Mouse (Mus musculus): ENCODE results near the gene Mrps18b. TPM values are rescaled to one million over a fixed set of nuclear protein-coding genes. Genes with fewer than 3 reads are reported as not detected.
A peak's percentile ranks its signal among the peaks of the same experiment; 100 is the strongest.
"Not testable (repeated sequence)": the region's sequence is repeated elsewhere in the genome, so short reads cannot be mapped to it uniquely, and the experiment has no call there.

Mrps18b gene
- 64.3 and 65.7 TPM in 2 replicates for polyA plus RNA-seq (2012; rRNA removed)

DNA sequence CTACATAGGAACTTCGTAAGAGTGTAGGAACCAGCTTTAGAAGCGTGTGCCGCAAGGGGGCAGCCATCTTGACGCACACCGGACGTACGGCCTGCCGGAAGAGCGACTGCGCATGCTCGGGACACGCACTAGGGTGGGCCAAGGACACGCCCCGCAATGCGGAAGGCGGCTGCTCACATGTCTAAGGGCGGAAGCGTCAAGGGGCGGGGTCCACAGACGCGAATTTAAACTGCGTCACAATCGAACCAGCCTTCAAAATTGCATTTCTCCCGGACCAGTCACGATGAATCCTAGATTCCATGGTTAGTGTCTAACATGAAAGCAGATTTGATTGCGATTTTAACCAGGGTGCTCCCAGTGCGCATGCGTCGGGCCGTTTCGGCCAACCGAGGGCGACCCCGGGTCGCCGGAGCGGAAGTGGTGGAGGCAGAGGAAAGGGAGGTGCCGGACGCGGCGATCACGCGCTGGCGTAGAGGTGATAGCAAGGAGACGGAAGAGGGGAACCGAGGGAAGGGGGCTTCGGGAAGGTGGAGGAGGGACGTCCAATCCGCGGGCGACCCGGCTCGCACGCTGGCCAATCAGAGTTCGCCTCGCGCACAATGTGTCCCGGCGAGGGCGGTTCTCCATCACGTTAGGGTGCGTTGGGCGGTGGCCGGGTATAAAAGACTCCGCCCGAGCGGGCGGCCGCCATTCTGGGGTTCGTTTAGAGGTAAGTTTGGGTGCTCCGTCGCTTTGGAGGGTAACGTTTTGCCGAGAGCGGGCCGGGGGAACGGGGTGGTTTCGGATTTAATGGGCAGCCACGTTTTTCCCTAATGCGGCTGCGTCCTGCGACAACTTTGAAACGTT lies at the start of gene Mrps18b, which contains the start of gene Ppp1r10:
TSS of gene Mrps18b (minus strand) at position 93 of the 846 bp plus-strand sequence.
TSS of gene Ppp1r10 (plus strand) at position 138 of the 846 bp plus-strand sequence.
- Histone ChIP-seq H3K4me1 (ENCODE audit: control insufficient read depth, insufficient read depth, low read length) (peaks cover 8% of the 10 kb centered on the region; the same call in 1 of the 2 replicates), H3K4me3 (ENCODE audit: insufficient read depth, low read length) (peak within 1 kb of the TSS; percentile 57), H3K27ac (ENCODE audit: insufficient read depth, low read length) (peak within 1 kb of the TSS; percentile 90)
- peak; percentile 98 for TF ChIP-seq POLR2A (IDR thresholded peaks at IDR 0.05; ENCODE audit: extremely low read depth, insufficient read depth, low read length)
- peak; percentile 36; the same call in 1 of the 2 replicates for TF ChIP-seq CTCF (IDR thresholded peaks at IDR 0.05; ENCODE audit: extremely low read depth, insufficient read depth, low read length)

GRCm38 (mm10) chr17:35963279-35963678 lies 47.1 kb upstream of the Mrps18b start:
- Histone ChIP-seq H3K4me3 (ENCODE audit: insufficient read depth, low read length) (no peak overlapping the region), H3K4me1 (ENCODE audit: control insufficient read depth, insufficient read depth, low read length) (no peaks in the 10 kb centered on the region), H3K27ac (ENCODE audit: insufficient read depth, low read length) (no peak overlapping the region)
- TF ChIP-seq CTCF (IDR thresholded peaks at IDR 0.05; ENCODE audit: extremely low read depth, insufficient read depth, low read length): no peak
- TF ChIP-seq POLR2A (IDR thresholded peaks at IDR 0.05; ENCODE audit: extremely low read depth, insufficient read depth, low read length): no peak

DNA sequence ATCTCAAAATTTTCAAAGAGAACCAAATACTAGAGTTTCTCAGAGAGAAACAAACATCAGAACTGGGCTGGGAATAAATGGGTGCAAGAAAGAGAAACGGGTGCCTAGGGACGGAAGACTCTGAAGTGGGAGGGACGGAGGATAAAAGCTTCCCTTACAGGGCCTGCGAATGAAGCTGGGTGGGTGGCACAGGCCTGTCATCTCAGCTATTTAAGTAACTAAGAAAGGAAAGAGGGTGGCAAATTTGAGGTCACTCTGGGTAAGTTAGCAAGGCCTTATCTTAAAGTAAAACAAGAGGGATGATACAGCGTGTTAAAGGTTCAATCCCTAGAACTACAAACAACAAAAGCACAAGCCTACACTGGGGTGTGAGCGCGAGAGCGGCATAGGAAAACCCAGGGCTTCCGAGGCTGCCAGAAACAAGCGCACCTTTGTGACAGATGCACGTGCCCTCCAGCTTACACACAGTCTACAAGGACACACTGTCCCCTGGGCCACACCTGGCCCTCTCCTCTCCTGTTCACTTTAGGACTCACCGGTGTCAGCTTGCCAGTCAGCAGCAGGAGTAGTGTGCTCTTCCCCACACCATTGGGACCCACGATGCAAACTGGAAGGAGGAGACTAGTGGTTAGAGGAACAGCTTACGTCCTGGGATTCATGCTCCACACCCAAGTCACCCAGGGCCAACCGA lies 42.5 kb upstream of the Mrps18b start:
- Histone ChIP-seq H3K4me3 (ENCODE audit: insufficient read depth, low read length) (no peak overlapping the region), H3K27ac (ENCODE audit: insufficient read depth, low read length) (no peak overlapping the region), H3K4me1 (ENCODE audit: control insufficient read depth, insufficient read depth, low read length) (no peaks in the 10 kb centered on the region)
- no peak for TF ChIP-seq CTCF (IDR thresholded peaks at IDR 0.05; ENCODE audit: extremely low read depth, insufficient read depth, low read length)
- no peak for TF ChIP-seq POLR2A (IDR thresholded peaks at IDR 0.05; ENCODE audit: extremely low read depth, insufficient read depth, low read length)

- Histone ChIP-seq H3K4me1 (ENCODE audit: control insufficient read depth, insufficient read depth, low read length) (no peaks in the 10 kb centered on the region), H3K27ac (ENCODE audit: insufficient read depth, low read length) (no peak overlapping the region), H3K4me3 (ENCODE audit: insufficient read depth, low read length) (no peak overlapping the region)
- no peak for TF ChIP-seq CTCF (IDR thresholded peaks at IDR 0.05; ENCODE audit: extremely low read depth, insufficient read depth, low read length)
- TF ChIP-seq POLR2A (IDR thresholded peaks at IDR 0.05; ENCODE audit: extremely low read depth, insufficient read depth, low read length): no peak
These were observed 38.5 kb upstream of the Mrps18b start for GRCm38 (mm10) chr17:35954665-35955064.

DNA sequence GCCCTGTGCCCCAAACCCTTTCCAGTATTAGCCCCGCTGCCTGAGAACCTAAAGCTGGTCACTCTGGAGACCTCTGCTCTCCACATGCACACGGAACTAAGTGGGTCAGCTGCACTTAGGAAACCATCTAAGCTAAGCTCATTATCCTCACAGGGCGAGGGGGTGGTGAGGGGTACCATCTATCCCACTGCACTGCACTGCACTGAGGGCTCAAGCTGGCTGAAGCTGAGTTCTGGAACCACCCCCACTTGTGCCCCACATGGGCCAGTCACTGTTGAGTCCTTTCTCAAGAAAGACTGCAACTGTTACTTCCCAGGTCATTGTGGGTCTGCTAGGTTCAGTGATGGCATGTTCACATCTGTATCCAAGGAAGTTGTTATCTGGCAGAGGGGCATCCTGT lies 36.4 kb upstream of the Mrps18b start:
- not testable (repeated sequence) for H3K4me3 ChIP-seq (ENCODE audit: insufficient read depth, low read length); H3K27ac ChIP-seq (ENCODE audit: insufficient read depth, low read length); H3K4me1 ChIP-seq (ENCODE audit: control insufficient read depth, insufficient read depth, low read length)

- not testable (repeated sequence) for H3K27ac ChIP-seq (ENCODE audit: insufficient read depth, low read length); H3K4me3 ChIP-seq (ENCODE audit: insufficient read depth, low read length); H3K4me1 ChIP-seq (ENCODE audit: control insufficient read depth, insufficient read depth, low read length)
These were observed 34.8 kb upstream of the Mrps18b start for GRCm38 (mm10) chr17:35950946-35951345.

GRCm38 (mm10) chr17:35939941-35940340 lies 23.8 kb upstream of the Mrps18b start:
- Histone ChIP-seq H3K4me1 (ENCODE audit: control insufficient read depth, insufficient read depth, low read length) (no peaks in the 10 kb centered on the region), H3K4me3 (ENCODE audit: insufficient read depth, low read length) (no peak overlapping the region), H3K27ac (ENCODE audit: insufficient read depth, low read length) (no peak overlapping the region)
- no peak for TF ChIP-seq CTCF (IDR thresholded peaks at IDR 0.05; ENCODE audit: extremely low read depth, insufficient read depth, low read length)
- TF ChIP-seq POLR2A (IDR thresholded peaks at IDR 0.05; ENCODE audit: extremely low read depth, insufficient read depth, low read length): no peak

GRCm38 (mm10) chr17:35939108-35939507 lies 22.9 kb upstream of the Mrps18b start:
- Histone ChIP-seq H3K27ac (ENCODE audit: insufficient read depth, low read length) (no peak overlapping the region), H3K4me3 (ENCODE audit: insufficient read depth, low read length) (no peak overlapping the region)
- no peak for TF ChIP-seq CTCF (IDR thresholded peaks at IDR 0.05; ENCODE audit: extremely low read depth, insufficient read depth, low read length)
- TF ChIP-seq POLR2A (IDR thresholded peaks at IDR 0.05; ENCODE audit: extremely low read depth, insufficient read depth, low read length): no peak

DNA sequence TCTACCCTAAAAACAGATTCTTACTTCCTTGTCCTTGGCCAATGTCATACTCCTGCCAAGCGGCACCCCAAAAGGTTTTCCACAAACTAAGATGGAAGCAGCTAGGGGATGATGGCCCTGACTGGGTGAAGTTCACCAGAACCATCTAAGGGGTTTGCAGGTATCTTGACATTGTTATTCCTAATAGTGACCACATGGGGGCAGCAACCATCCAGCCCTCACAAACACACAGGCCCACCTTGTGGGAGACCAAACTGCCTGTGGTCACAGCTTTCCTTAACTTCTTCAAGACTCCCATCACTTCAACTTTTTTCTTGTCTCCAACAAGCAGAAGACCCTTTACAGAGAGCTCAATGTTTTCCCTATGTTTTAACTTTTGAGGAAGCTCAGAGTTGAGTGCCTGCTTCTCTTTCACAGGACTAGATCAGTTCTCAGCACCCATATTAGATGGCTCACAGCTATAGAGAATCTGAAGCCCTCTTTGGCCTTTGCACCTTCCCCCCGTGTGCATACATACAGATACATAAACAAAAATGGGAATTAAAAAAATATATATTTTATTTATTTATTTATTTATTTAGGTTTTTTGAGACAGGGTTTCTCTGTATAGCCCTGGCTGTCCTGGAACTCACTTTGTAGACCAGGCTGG lies 21.6 kb upstream of the Mrps18b start:
- Histone ChIP-seq H3K4me3 (ENCODE audit: insufficient read depth, low read length) (no peak overlapping the region), H3K4me1 (ENCODE audit: control insufficient read depth, insufficient read depth, low read length) (no peaks in the 10 kb centered on the region), H3K27ac (ENCODE audit: insufficient read depth, low read length) (no peak overlapping the region)
- TF ChIP-seq CTCF (IDR thresholded peaks at IDR 0.05; ENCODE audit: extremely low read depth, insufficient read depth, low read length) (peak; percentile 79), POLR2A (IDR thresholded peaks at IDR 0.05; ENCODE audit: extremely low read depth, insufficient read depth, low read length) (no peak)

More at GRCm38 (mm10) chr17:35939108-35939507, 22.9 kb upstream of the Mrps18b start:
- H3K4me1 ChIP-seq (ENCODE audit: control insufficient read depth, insufficient read depth, low read length): no peaks in the 10 kb centered on the region

DNA sequence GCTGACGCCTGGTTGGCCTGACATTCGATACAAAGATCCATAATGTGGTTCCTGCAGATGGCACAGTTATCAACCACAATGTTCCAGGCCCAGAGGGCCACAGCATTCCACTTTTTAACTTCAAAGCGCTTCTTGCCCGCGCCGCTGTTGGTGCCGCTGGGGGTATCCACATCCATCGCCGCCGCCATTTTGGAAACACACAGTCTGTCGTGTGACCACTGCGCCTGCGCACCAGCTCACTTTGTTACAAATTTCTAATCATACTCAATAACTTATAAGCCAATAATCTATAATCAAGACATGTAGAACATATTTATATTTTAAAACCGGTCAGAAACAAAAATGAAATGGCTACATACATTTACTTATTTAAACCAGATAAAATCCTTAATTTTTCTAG lies 19.6 kb upstream of the Mrps18b start:
- H3K27ac ChIP-seq (ENCODE audit: insufficient read depth, low read length); H3K4me3 ChIP-seq (ENCODE audit: insufficient read depth, low read length); H3K4me1 ChIP-seq (ENCODE audit: control insufficient read depth, insufficient read depth, low read length): not testable (repeated sequence)
